Mouse (Mus musculus): ENCODE results near the gene Depdc5. TPM values are rescaled to one million over a fixed set of nuclear protein-coding genes. Genes with fewer than 3 reads are reported as not detected.
"Not testable (repeated sequence)": the region's sequence is repeated elsewhere in the genome, so short reads cannot be mapped to it uniquely, and the experiment has no call there.

Depdc5 gene
- polyA plus RNA-seq, 1 experiment = 7.5 TPM

GRCm38 (mm10) chr5:33038656-33039509, 175.4 kb downstream of the Depdc5 start:
- Histone ChIP-seq H3K36me3 (ENCODE audit: control insufficient read depth, insufficient read depth, low read length) (no peaks in the 10 kb centered on the region), H3K4me3 (ENCODE audit: low read depth, low read length) (no peak overlapping the region), H3K4me1 (ENCODE audit: control insufficient read depth, insufficient read depth, insufficient read length, low read length) (no peaks in the 10 kb centered on the region; the same call in 1 of the 2 replicates), H3K27ac (ENCODE audit: insufficient read depth, low read depth, low read length) (no peak overlapping the region), H3K27me3 (ENCODE audit: control insufficient read depth, insufficient read depth, low read length) (no peaks in the 10 kb centered on the region)
- TF ChIP-seq POLR2A (IDR thresholded peaks at IDR 0.05; ENCODE audit: low read depth, low read length) = no peak
- TF ChIP-seq CTCF (IDR thresholded peaks at IDR 0.05; ENCODE audit: extremely low read depth, insufficient read length, insufficient replicate concordance, low read depth, low read length) = no peak
- 40% methylated on average over 13 of the region's 13 CpGs for WGBS

GRCm38 (mm10) chr5:33039510-33039911, 176.0 kb downstream of the Depdc5 start:
- WGBS = 1% methylated on average over 13 of the region's 13 CpGs
- Histone ChIP-seq H3K36me3 (ENCODE audit: control insufficient read depth, insufficient read depth, low read length) (no peaks in the 10 kb centered on the region), H3K27me3 (ENCODE audit: control insufficient read depth, insufficient read depth, low read length) (no peaks in the 10 kb centered on the region), H3K27ac (ENCODE audit: insufficient read depth, low read depth, low read length) (peak overlapping the region; percentile 87), H3K4me1 (ENCODE audit: control insufficient read depth, insufficient read depth, insufficient read length, low read length) (no peaks in the 10 kb centered on the region; the same call in 1 of the 2 replicates), H3K4me3 (ENCODE audit: low read depth, low read length) (peak overlapping the region; percentile 70)
- TF ChIP-seq POLR2A (IDR thresholded peaks at IDR 0.05; ENCODE audit: low read depth, low read length) = peak; percentile 19; the same call in 1 of the 2 replicates
- TF ChIP-seq CTCF (IDR thresholded peaks at IDR 0.05; ENCODE audit: extremely low read depth, insufficient read length, insufficient replicate concordance, low read depth, low read length) = peak; percentile 90; the same call in 1 of the 2 replicates

- H3K4me1 ChIP-seq (ENCODE audit: control insufficient read depth, insufficient read depth, insufficient read length, low read length); H3K4me3 ChIP-seq (ENCODE audit: low read depth, low read length); H3K36me3 ChIP-seq (ENCODE audit: control insufficient read depth, insufficient read depth, low read length); H3K27ac ChIP-seq (ENCODE audit: insufficient read depth, low read depth, low read length); H3K27me3 ChIP-seq (ENCODE audit: control insufficient read depth, insufficient read depth, low read length): not testable (repeated sequence)
- WGBS = 79% methylated on average over 1 of the region's 1 CpGs
Observed at GRCm38 (mm10) chr5:33040735-33041134, 177.2 kb downstream of the Depdc5 start.

- TF ChIP-seq POLR2A (IDR thresholded peaks at IDR 0.05; ENCODE audit: low read depth, low read length) = no peak
- no peak for TF ChIP-seq CTCF (IDR thresholded peaks at IDR 0.05; ENCODE audit: extremely low read depth, insufficient read length, insufficient replicate concordance, low read depth, low read length)
- H3K36me3 ChIP-seq (ENCODE audit: control insufficient read depth, insufficient read depth, low read length) = no peaks in the 10 kb centered on the region
- WGBS = 16% methylated on average over 10 of the region's 10 CpGs
- no peaks in the 10 kb centered on the region for H3K27me3 ChIP-seq (ENCODE audit: control insufficient read depth, insufficient read depth, low read length)
- H3K4me3 ChIP-seq (ENCODE audit: low read depth, low read length) = no peak overlapping the region
- no peak overlapping the region for H3K27ac ChIP-seq (ENCODE audit: insufficient read depth, low read depth, low read length)
- no peaks in the 10 kb centered on the region; the same call in 1 of the 2 replicates for H3K4me1 ChIP-seq (ENCODE audit: control insufficient read depth, insufficient read depth, insufficient read length, low read length)
Observed at GRCm38 (mm10) chr5:33043397-33043796, 179.9 kb downstream of the Depdc5 start.

Other genes with a start within 250 kb of the Depdc5 start
- gene Pisd, start 78.1 kb upstream of the Depdc5 start, polyA plus RNA-seq (2012; rRNA removed) = 62.1 and 222 TPM in 2 replicates
- gene Gm20671, start 36.6 kb upstream of the Depdc5 start, polyA plus RNA-seq (2012; rRNA removed) = 9.8 and 17.1 TPM in 2 replicates
- 2.8 and 5.2 TPM in 2 replicates for gene Prr14l, start 9.4 kb upstream of the Depdc5 start, polyA plus RNA-seq (2012; rRNA removed)
- gene Ywhah, start 155.1 kb downstream of the Depdc5 start, polyA plus RNA-seq (2012; rRNA removed) = 105 and 188 TPM in 2 replicates
- gene Slc5a1, start 240.5 kb downstream of the Depdc5 start, polyA plus RNA-seq (2012; rRNA removed) = 283 and 626 TPM in 2 replicates